Mouse (Mus musculus) kidney, adult 18-20 months (tissue): ENCODE data around the gene Slit2.

Experiments
- DNase-seq: peaks from one replicate; pipeline ENCODE4 v3.0.0; 2021

Slit2 gene

GRCm38 (mm10) chr5:48235270-48235669 is 252.3 kb downstream of the Slit2 start:
- DNase-seq = no peak

- DNase-seq = peak; percentile 18
These were observed 257.8 kb downstream of the Slit2 start for GRCm38 (mm10) chr5:48240751-48241150.

- peak; percentile 58 for DNase-seq
These were observed 265.4 kb downstream of the Slit2 start for GRCm38 (mm10) chr5:48248327-48248726.

- no peak for DNase-seq
These were observed 294.6 kb downstream of the Slit2 start for GRCm38 (mm10) chr5:48277561-48277960.

GRCm38 (mm10) chr5:48301186-48301585 is 318.2 kb downstream of the Slit2 start:
- DNase-seq = no peak

GRCm38 (mm10) chr5:48315057-48315602 is 332.2 kb downstream of the Slit2 start:
- DNase-seq = no peak

- DNase-seq = no peak
These were observed 337.7 kb downstream of the Slit2 start for GRCm38 (mm10) chr5:48320597-48320996.

GRCm38 (mm10) chr5:48326221-48326620 is 343.3 kb downstream of the Slit2 start:
- no peak for DNase-seq

- no peak for DNase-seq
These were observed 344.7 kb downstream of the Slit2 start, which contains the start of gene 5730480H06Rik for GRCm38 (mm10) chr5:48327652-48328051. TSS of gene 5730480H06Rik (plus strand) at chr5:48327952.

GRCm38 (mm10) chr5:48329751-48330150 is 346.8 kb downstream of the Slit2 start:
- no peak for DNase-seq

GRCm38 (mm10) chr5:48330817-48331216 is 347.9 kb downstream of the Slit2 start:
- DNase-seq = no peak

GRCm38 (mm10) chr5:48331441-48331840 is 348.5 kb downstream of the Slit2 start:
- DNase-seq = no peak

GRCm38 (mm10) chr5:48333407-48333806 is 350.5 kb downstream of the Slit2 start:
- no peak for DNase-seq

GRCm38 (mm10) chr5:48333884-48334513 is 351.1 kb downstream of the Slit2 start:
- no peak for DNase-seq

- DNase-seq = no peak
These were observed 358.0 kb downstream of the Slit2 start for GRCm38 (mm10) chr5:48340808-48341433.

GRCm38 (mm10) chr5:48345095-48345982 is 362.4 kb downstream of the Slit2 start:
- DNase-seq = no peak

- DNase-seq = no peak
These were observed 363.2 kb downstream of the Slit2 start for GRCm38 (mm10) chr5:48345983-48346648.

GRCm38 (mm10) chr5:48349309-48349708 is 366.4 kb downstream of the Slit2 start:
- DNase-seq = no peak
